Mouse (Mus musculus) retina, postnatal 7 days (tissue): ENCODE data around the gene Abcb5.

ENCODE experiments used
- DNase-seq: peaks from one replicate; pipeline ENCODE4 v3.0.0-alpha.2; 2012; ENCODE audit warnings: low read depth, low spot score

The Abcb5 gene

GRCm38 (mm10) chr12:118848496-118849202 is 117.6 kb downstream of the Abcb5 start:
- no peak for DNase-seq

GRCm38 (mm10) chr12:118847861-118848495 is 118.2 kb downstream of the Abcb5 start:
- DNase-seq = no peak

GRCm38 (mm10) chr12:118847381-118847780 is 118.8 kb downstream of the Abcb5 start:
- no peak for DNase-seq

GRCm38 (mm10) chr12:118846649-118847321 is 119.4 kb downstream of the Abcb5 start:
- no peak for DNase-seq

GRCm38 (mm10) chr12:118846221-118846620 is 120.0 kb downstream of the Abcb5 start, which contains the start of gene Sp8:
Gene Sp8, plus strand, starts transcription at chr12:118846329.
- DNase-seq = no peak

- no peak for DNase-seq
These were observed 120.9 kb downstream of the Abcb5 start for GRCm38 (mm10) chr12:118845351-118845750.

- no peak for DNase-seq
These were observed 121.4 kb downstream of the Abcb5 start for GRCm38 (mm10) chr12:118844841-118845240.

- DNase-seq = no peak
These were observed 122.1 kb downstream of the Abcb5 start for GRCm38 (mm10) chr12:118844111-118844510.

- no peak for DNase-seq
These were observed 123.4 kb downstream of the Abcb5 start for GRCm38 (mm10) chr12:118842671-118843411.

- DNase-seq = no peak
These were observed 124.2 kb downstream of the Abcb5 start for GRCm38 (mm10) chr12:118841971-118842550.

GRCm38 (mm10) chr12:118841381-118841922 is 124.8 kb downstream of the Abcb5 start:
- DNase-seq = no peak

- no peak for DNase-seq
These were observed 125.4 kb downstream of the Abcb5 start for GRCm38 (mm10) chr12:118840861-118841260.

- DNase-seq = no peak
These were observed 125.9 kb downstream of the Abcb5 start for GRCm38 (mm10) chr12:118840301-118840700.

- no peak for DNase-seq
These were observed 126.8 kb downstream of the Abcb5 start for GRCm38 (mm10) chr12:118839398-118839797.

- no peak for DNase-seq
These were observed 128.0 kb downstream of the Abcb5 start for GRCm38 (mm10) chr12:118838260-118838659.

GRCm38 (mm10) chr12:118837361-118837760 is 128.9 kb downstream of the Abcb5 start:
- no peak for DNase-seq

- peak; percentile 49 for DNase-seq
These were observed 129.5 kb downstream of the Abcb5 start for GRCm38 (mm10) chr12:118836411-118837341.

GRCm38 (mm10) chr12:118829881-118830280 is 136.3 kb downstream of the Abcb5 start:
- no peak for DNase-seq
